Mouse (Mus musculus) heart, embryonic 15.5 days (tissue): Measurements from ENCODE around the gene Gtf2i. TPM values are rescaled to one million over a fixed set of nuclear protein-coding genes. Genes with fewer than 3 reads are reported as not detected.
"Not testable (repeated sequence)": the region's sequence is repeated elsewhere in the genome, so short reads cannot be mapped to it uniquely, and the experiment has no call there.

ENCODE experiments used
- ATAC-seq: fragments of 200-750 bp; cut with Nextera tagmentation; replicated peaks from 2 replicates; pipeline ENCODE4 v1.8.0; 2017; ENCODE audit warnings: low read depth, moderate TSS enrichment; ENCODE audit not compliant: insufficient number of reproducible peaks, insufficient read depth, low FRiP score
- H3K27ac ChIP-seq: fragments of 300-500 bp; sonication (generic); 2 replicates; pipeline ENCODE4 v1.5.1; 2015; ENCODE audit warnings: mild to moderate bottlenecking, inconsistent platforms
- H3K27me3 ChIP-seq: fragments of 300-500 bp; sonication (generic); 2 replicates; pipeline ENCODE4 v1.6.1; 2015; ENCODE audit warnings: inconsistent platforms
- H3K36me3 ChIP-seq: fragments of 300-500 bp; sonication (generic); 2 replicates; pipeline ENCODE4 v1.6.1; 2015; ENCODE audit warnings: mild to moderate bottlenecking, inconsistent platforms
- H3K4me1 ChIP-seq: fragments of 300-500 bp; sonication (generic); replicated peaks from 2 replicates; pipeline ENCODE4 v1.6.1; 2015; ENCODE audit warnings: inconsistent platforms
- H3K4me2 ChIP-seq: fragments of 300-500 bp; sonication (generic); 2 replicates; pipeline ENCODE4 v1.6.1; 2015; ENCODE audit warnings: inconsistent platforms, mild to moderate bottlenecking, moderate library complexity
- H3K4me3 ChIP-seq: fragments of 300-500 bp; sonication (generic); 2 replicates; pipeline ENCODE4 v1.5.1; 2015; ENCODE audit warnings: mild to moderate bottlenecking, inconsistent platforms
- H3K9ac ChIP-seq: fragments of 300-500 bp; sonication (generic); 2 replicates; pipeline ENCODE4 v1.6.1; 2015; ENCODE audit warnings: mild to moderate bottlenecking, inconsistent platforms
- H3K9me3 ChIP-seq: fragments of 300-500 bp; sonication (generic); replicated peaks from 2 replicates; pipeline ENCODE4 v1.6.1; 2016; ENCODE audit warnings: inconsistent platforms
- WGBS: fragments of 180-500 bp; shearing (Covaris S2); methylation state at CpG from one replicate; pipeline ENCODE4 v1.1.7; 2015; ENCODE audit warnings: mixed read lengths; 5-methylcytosine and 5-hydroxymethylcytosine counted together
- polyA plus RNA-seq: library from polyadenylated mRNA; unstranded; fragments of >200 nt; fragmentation: Nextera tagmentation; extraction: Ambion mirVana; gene quantifications from 2 replicates; pipeline ENCODE4 v1.2.1, GENCODE M21; 2015

Gtf2i gene
- 121 and 125 TPM in 2 replicates for polyA plus RNA-seq

DNA sequence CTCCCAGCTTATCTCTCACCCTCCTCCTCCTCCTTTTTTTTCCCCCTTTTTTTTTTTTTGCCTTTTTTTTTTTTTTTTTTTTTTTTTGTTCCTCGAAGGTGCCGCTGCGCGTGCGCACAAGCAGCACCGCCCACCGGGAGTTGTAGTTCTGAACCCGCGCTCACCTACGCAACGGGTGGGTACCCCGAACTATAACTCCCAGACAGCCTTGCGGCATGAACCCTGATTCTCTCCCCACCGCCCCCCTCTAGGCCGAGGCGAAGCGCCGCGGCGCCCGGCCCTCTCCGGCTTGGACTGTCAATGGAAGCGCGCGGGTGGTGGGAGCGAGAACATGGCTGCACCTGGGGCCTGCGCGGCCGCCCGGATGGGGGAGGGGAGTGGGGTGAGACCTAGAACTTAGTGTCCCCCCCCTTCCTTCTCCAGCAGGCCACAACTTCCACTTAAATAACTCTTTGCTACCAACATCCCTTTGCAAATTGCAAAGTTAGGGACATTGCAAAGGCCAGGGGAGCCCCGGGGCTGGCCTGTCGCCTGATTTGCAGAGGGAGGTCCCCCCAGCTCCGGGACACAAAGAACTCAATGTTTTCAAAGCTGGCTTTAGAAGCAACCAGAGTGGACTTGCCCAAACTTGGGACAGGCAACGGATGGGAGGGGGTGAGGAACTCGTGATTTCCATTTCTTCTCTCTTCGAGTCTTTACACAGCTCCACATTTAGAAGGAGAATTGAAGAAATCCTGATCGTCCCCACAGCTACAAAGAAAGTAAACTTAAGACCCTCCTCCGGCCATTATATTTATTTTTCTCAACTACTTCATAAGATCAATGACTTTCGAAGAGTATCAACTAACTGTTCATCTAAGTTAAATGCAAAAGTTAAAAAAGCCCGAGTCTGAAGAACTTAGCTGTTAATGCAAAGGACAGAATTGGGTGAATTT, at the start of gene Gtf2i:
TSS of gene Gtf2i (minus strand) at position 73 of the 935 bp plus-strand sequence.
- under 1% methylated on average over 40 of the region's 40 CpGs for WGBS
- H3K4me3 ChIP-seq, result peak within 1 kb of the TSS; percentile 95
- no peaks in the 10 kb centered on the region for H3K9me3 ChIP-seq
- peaks cover 14% of the 10 kb centered on the region for H3K36me3 ChIP-seq
- ATAC-seq, result peak; percentile 92
- H3K4me1 ChIP-seq, result peaks cover 42% of the 10 kb centered on the region
- H3K4me2 ChIP-seq, result peak within 1 kb of the TSS; percentile 73
- H3K9ac ChIP-seq, result peak within 1 kb of the TSS; percentile 99
- H3K27me3 ChIP-seq, result no peaks in the 10 kb centered on the region
- peak within 1 kb of the TSS; percentile 100 for H3K27ac ChIP-seq

DNA sequence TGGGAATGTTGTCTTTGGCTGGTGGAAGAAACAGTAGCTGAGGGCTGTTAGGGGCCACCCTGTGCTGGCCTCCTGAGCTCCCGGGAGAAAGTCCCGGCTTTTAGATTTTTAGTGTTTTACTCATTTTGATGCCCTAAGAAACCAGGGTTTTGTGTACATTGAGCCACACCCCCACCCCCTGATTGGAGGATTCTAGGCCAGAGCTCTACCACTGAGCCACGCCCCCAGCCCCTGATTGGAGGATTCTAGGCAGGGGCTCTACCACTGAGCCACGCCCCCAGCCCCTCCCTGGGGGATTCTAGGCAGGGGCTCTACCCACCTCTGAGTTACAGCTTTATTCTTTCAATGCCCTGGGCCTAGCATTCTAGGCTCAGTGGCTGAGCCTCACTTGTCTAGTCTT, 44.5 kb upstream of the Gtf2i start:
- WGBS, result 91% methylated on average over 4 of the region's 4 CpGs
- Histone ChIP-seq H3K27ac (no peak overlapping the region), H3K9ac (no peak overlapping the region), H3K9me3 (no peaks in the 10 kb centered on the region), H3K36me3 (peaks cover 51% of the 10 kb centered on the region), H3K4me1 (no peaks in the 10 kb centered on the region), H3K4me3 (no peak overlapping the region), H3K27me3 (no peaks in the 10 kb centered on the region), H3K4me2 (no peak overlapping the region)
- ATAC-seq, result no peak

DNA sequence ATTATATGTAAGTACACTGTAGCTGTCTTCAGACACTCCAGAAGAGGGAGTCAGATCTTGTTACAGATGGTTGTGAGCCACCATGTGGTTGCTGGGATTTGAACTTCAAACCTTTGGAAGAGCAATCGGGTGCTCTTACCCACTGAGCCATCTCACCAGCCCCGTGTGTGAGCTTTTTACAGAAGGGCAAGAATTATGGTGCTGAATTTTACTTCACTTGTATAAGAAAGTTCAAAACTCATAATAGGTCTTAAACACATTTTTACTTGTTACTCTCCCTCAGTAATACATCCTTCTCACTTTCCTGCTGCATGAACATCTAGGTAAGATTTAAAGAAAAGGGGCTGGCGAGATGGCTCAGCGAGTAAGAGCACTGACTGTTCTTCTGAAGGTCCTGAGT, 40.8 kb upstream of the Gtf2i start:
- not testable (repeated sequence) for H3K9ac ChIP-seq, H3K9me3 ChIP-seq, H3K4me3 ChIP-seq, H3K4me2 ChIP-seq, H3K27ac ChIP-seq, H3K27me3 ChIP-seq, ATAC-seq
- H3K36me3 ChIP-seq, result peaks cover 33% of the 10 kb centered on the region
- WGBS, result 89% methylated on average over 4 of the region's 4 CpGs
- peaks cover 21% of the 10 kb centered on the region for H3K4me1 ChIP-seq

DNA sequence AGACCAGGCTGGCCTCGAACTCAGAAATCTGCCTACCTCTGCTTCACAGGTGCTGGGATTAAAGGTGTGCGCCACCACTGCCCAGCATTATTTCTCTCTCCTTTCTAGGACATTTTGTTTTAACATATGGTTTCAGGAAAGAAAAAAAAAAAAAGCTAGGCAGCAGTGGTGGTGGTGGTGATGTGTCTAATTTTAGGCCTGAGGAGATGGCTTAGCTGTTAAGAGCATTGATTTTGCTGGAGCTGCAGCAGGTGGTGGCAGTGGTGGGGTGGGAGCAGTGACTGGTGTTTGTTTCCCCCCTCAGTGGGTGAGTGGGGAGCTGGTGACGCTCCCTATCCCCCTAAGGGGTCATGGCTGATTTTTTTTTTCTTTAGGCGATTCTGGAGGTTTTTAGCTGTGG, 38.6 kb upstream of the Gtf2i start:
- peaks cover 11% of the 10 kb centered on the region; the same call in 1 of the 2 replicates for H3K36me3 ChIP-seq
- no peak for ATAC-seq
- H3K4me3 ChIP-seq, result no peak overlapping the region
- WGBS, result 66% methylated on average over 4 of the region's 4 CpGs
- peaks cover 22% of the 10 kb centered on the region for H3K4me1 ChIP-seq
- no peaks in the 10 kb centered on the region for H3K9me3 ChIP-seq
- peak overlapping the region; percentile 42; the same call in 1 of the 2 replicates for H3K27ac ChIP-seq
- no peak overlapping the region for H3K9ac ChIP-seq
- H3K4me2 ChIP-seq, result no peak overlapping the region
- no peaks in the 10 kb centered on the region for H3K27me3 ChIP-seq

DNA sequence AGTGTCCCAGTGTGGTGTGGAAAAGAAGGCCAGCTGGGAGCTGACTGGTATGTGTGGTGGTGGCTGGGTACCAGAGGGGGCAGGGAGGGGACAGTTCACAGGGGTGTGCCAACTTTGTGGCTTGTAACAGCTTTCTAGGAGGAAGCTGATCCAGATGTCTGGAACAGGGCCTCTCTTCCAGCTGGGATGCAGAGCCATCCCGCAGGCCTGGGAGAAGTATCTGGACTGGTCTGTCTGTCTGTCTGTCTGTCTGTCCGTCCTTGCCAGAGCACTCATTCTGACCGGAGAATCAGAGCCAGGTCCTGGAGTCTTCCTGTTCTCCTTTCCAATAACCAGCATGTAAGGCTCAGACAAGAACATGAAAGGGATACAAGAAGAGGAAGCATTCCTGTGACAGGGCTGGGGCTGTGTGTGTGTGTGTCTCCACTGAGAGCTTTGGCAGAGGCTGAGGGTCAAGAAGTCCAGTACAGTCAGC, 38.0 kb upstream of the Gtf2i start:
- peak overlapping the region; percentile 42 for H3K27ac ChIP-seq
- 52% methylated on average over 3 of the region's 3 CpGs for WGBS
- H3K9ac ChIP-seq, result no peak overlapping the region
- no peaks in the 10 kb centered on the region for H3K9me3 ChIP-seq
- H3K4me3 ChIP-seq, result no peak overlapping the region
- H3K27me3 ChIP-seq, result no peaks in the 10 kb centered on the region
- H3K36me3 ChIP-seq, result peaks cover 6% of the 10 kb centered on the region; the same call in 1 of the 2 replicates
- ATAC-seq, result peak; percentile 41; the same call in 1 of the 2 replicates
- no peak overlapping the region for H3K4me2 ChIP-seq
- peaks cover 22% of the 10 kb centered on the region for H3K4me1 ChIP-seq

DNA sequence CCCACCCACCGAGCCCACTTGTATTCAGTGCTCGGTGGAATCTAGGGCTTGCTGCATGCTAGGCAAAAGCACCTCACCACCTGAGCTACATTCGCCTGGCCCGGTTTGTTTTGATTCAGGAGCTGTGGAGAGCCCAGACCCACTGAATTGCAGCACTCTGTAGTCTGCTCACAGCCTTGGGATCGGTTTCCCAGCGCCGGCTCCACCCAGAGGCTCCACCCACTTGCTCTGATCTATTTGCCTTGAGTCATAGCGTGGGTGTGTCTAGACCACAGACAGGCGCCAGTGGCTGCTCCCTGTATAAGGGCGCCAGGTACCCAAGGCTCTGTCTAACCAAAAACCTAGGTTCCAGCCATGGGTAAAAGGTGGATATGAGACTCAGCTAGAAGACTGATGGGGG, 36.1 kb upstream of the Gtf2i start:
- no peaks in the 10 kb centered on the region for H3K9me3 ChIP-seq
- no peak overlapping the region for H3K4me3 ChIP-seq
- 10% methylated on average over 10 of the region's 10 CpGs for WGBS
- H3K27me3 ChIP-seq, result no peaks in the 10 kb centered on the region
- H3K9ac ChIP-seq, result no peak overlapping the region
- peak overlapping the region; percentile 50 for H3K4me2 ChIP-seq
- peaks cover 22% of the 10 kb centered on the region for H3K4me1 ChIP-seq
- ATAC-seq, result no peak; the same call in 1 of the 2 replicates
- no peak overlapping the region for H3K27ac ChIP-seq
- H3K36me3 ChIP-seq, result no peaks in the 10 kb centered on the region

DNA sequence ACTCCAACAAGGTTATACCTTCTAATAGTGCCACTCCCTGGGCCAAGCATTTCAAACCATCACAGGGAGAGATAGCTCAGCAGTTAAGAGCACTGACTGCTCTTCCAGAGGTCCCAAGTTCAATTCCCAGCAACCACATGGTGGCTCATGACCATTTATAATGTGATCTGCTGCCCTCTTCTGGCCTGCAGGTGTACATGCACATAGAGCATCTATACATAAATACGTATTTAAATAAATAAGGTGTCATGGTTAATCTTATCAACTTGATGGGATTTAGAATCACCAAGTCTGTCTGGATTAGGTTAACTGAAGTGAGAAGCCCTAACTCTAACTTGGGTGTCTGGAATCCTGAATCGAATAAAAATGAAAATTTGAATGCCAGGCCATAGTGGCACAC, 32.5 kb upstream of the Gtf2i start:
- no peak overlapping the region for H3K27ac ChIP-seq
- H3K9me3 ChIP-seq, result no peaks in the 10 kb centered on the region
- no peak overlapping the region for H3K4me2 ChIP-seq
- H3K9ac ChIP-seq, result no peak overlapping the region
- H3K36me3 ChIP-seq, result no peaks in the 10 kb centered on the region
- H3K4me3 ChIP-seq, result no peak overlapping the region
- H3K27me3 ChIP-seq, result no peaks in the 10 kb centered on the region
- no peak for ATAC-seq
- H3K4me1 ChIP-seq, result peaks cover 9% of the 10 kb centered on the region
- 70% methylated on average over 2 of the region's 2 CpGs for WGBS

DNA sequence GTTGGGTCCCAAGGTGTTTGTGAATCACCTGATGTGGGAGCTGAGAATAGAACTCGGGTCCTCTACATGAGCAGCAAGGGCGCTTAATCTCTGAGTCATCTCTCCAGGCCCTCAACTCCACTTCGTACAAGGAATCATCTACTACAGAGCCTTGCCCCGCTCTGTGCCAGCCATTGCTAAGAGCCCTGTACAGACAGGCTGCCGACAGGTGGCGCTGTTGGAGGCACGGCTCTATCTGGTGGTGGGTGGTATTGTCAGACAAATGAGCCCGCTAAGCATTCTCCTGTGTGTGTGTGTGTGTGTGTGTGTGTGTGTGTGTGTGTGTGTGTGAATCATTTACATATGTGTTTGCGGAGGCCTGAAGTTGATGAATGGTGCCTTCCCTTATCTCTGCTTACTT, 30.9 kb upstream of the Gtf2i start:
- Histone ChIP-seq H3K4me1 (peaks cover 1% of the 10 kb centered on the region; the same call in 1 of the 2 replicates), H3K4me2 (no peak overlapping the region), H3K9me3 (no peaks in the 10 kb centered on the region), H3K4me3 (no peak overlapping the region), H3K27me3 (no peaks in the 10 kb centered on the region), H3K27ac (no peak overlapping the region), H3K9ac (no peak overlapping the region), H3K36me3 (no peaks in the 10 kb centered on the region)
- WGBS, result 75% methylated on average over 9 of the region's 9 CpGs
- ATAC-seq, result no peak

DNA sequence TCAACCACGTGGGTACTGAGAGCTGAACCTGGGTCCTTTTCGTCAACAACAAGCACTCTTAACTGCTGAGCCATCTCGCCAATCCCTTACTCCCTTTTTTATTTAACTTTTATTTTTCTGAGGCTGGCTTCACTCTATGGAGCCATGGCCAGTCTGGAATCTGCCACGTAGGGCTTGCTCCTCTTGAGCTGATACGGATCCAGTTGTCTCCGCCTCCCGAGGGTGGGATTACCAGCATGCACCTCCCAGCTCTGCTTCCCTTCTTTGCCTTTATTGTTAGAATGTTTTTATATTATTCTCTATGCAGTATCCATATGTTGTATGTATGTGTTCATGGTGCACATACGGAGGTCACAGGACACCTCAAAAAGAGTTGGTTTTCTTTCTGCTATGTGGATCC, 29.5 kb upstream of the Gtf2i start:
- no peak overlapping the region for H3K4me2 ChIP-seq
- H3K36me3 ChIP-seq, result no peaks in the 10 kb centered on the region
- whole genome bisulfite sequencing, result 75% methylated on average over 8 of the region's 8 CpGs
- H3K27ac ChIP-seq, result no peak overlapping the region
- no peaks in the 10 kb centered on the region for H3K27me3 ChIP-seq
- ATAC-seq, result no peak
- H3K4me3 ChIP-seq, result no peak overlapping the region
- H3K4me1 ChIP-seq, result 0 out of 2 replicates have a peak, but pooled peaks cover 3% of the 10 kb centered on the region
- H3K9me3 ChIP-seq, result no peaks in the 10 kb centered on the region
- H3K9ac ChIP-seq, result no peak overlapping the region

DNA sequence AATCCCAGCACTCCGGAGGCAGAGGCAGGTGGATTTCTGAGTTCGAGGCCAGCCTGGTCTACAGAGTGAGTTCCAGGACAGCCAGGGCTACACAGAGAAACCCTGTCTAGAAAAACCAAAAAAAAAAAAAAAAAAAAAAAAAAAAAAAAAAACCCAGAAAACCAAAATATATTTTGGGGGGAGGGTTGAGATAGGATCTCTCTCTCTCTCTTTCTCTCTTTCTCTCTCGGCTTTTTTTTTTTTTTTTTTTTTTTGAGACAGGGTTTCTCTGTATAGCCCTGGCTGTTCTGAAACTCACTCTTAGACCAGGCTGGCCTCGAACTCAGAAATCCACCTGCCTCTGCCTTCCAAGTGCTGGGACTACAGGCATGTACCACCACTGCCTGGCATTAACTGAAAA, 29.0 kb upstream of the Gtf2i start:
- 89% methylated on average over 3 of the region's 4 CpGs for WGBS
- H3K27ac ChIP-seq, H3K9me3 ChIP-seq, ATAC-seq, H3K4me1 ChIP-seq, H3K27me3 ChIP-seq, H3K36me3 ChIP-seq, H3K4me2 ChIP-seq, H3K4me3 ChIP-seq, H3K9ac ChIP-seq: not testable (repeated sequence)

DNA sequence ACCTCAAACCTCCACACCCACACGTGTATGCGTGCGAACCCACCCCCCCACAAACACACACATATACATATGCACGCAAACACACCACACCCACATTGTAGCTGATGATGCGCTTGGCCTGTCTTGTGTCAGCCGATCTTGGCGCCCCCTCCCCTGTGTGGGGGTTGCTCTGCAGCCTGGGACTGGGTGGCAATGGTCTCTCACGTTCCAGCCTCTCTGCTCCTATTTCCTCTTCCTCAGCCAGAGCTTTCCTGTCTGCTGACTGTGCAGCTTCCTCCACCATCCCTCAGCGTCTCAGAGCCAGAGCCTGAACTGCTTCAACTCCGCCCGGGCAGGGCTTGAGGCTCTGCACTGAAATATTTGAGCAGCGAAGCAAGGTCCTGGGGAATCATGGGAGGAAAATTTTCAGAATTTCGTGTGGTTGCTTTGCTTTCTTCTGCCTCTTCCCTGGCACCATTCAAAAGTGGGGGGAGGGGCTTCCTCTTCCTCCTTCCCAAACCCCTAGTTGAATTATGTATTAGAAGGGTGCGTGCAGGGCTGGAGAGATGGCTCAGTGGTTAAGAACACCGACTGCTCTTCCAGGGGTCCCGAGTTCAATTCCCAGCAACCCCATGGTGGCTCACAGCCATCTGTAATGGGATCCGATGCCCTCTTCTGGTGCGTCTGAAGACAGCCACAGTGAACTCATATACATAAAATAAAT, 28.1 kb upstream of the Gtf2i start:
- H3K4me1 ChIP-seq, result 0 out of 2 replicates have a peak, but pooled peaks cover 3% of the 10 kb centered on the region
- 67% methylated on average over 18 of the region's 18 CpGs for WGBS
- no peak overlapping the region for H3K9ac ChIP-seq
- no peaks in the 10 kb centered on the region for H3K9me3 ChIP-seq
- no peaks in the 10 kb centered on the region for H3K27me3 ChIP-seq
- peak overlapping the region; percentile 37; the same call in 1 of the 2 replicates for H3K27ac ChIP-seq
- ATAC-seq, result no peak; the same call in 1 of the 2 replicates
- H3K4me3 ChIP-seq, result no peak overlapping the region
- peak overlapping the region; percentile 17; the same call in 1 of the 2 replicates for H3K4me2 ChIP-seq
- H3K36me3 ChIP-seq, result no peaks in the 10 kb centered on the region
